Mouse (Mus musculus) olfactory bulb, adult 2 months (tissue): Measurements from ENCODE around the gene Ano8. TPM values are rescaled to one million over a fixed set of nuclear protein-coding genes. Genes with fewer than 3 reads are reported as not detected.
A peak's percentile ranks its signal among the peaks of the same experiment; 100 is the strongest.
"Not testable (repeated sequence)": the region's sequence is repeated elsewhere in the genome, so short reads cannot be mapped to it uniquely, and the experiment has no call there.

Experiments used
- H3K27ac ChIP-seq: fragments of 200-500 bp; 2 replicates; pipeline ENCODE4 v1.5.1; 2012; ENCODE audit warnings: low read depth, low read length; ENCODE audit not compliant: insufficient read depth
- H3K4me1 ChIP-seq: fragments of 200-500 bp; 2 replicates; pipeline ENCODE4 v1.6.1; 2012; ENCODE audit warnings: low read length; ENCODE audit not compliant: control insufficient read depth, insufficient read depth
- H3K4me3 ChIP-seq: fragments of 200-500 bp; 2 replicates; pipeline ENCODE4 v1.5.1; 2012; ENCODE audit warnings: mild to moderate bottlenecking, low read depth, low read length, moderate library complexity; ENCODE audit not compliant: insufficient read depth
- CTCF ChIP-seq: fragments of 200-500 bp; IDR thresholded peaks from 2 replicates; pipeline ENCODE4 v1.5.1; 2012; ENCODE audit warnings: low read depth, mild to moderate bottlenecking, low read length, moderate library complexity; ENCODE audit not compliant: insufficient read depth
- POLR2A ChIP-seq: fragments of 200-500 bp; IDR thresholded peaks from 2 replicates; pipeline ENCODE4 v1.6.1; 2012; ENCODE audit warnings: mild to moderate bottlenecking, low read depth, low read length, moderate library complexity; ENCODE audit not compliant: insufficient read depth
- WGBS: fragments of 180-500 bp; shearing (Covaris S2); methylation state at CpG from one replicate; pipeline ENCODE4 v1.1.7; 2018; 5-methylcytosine and 5-hydroxymethylcytosine counted together
- polyA plus RNA-seq: library from polyadenylated mRNA; stranded (reverse); fragments of >200 nt; gene quantifications from 2 replicates; pipeline ENCODE4 v1.2.4, GENCODE M21; 2012; ENCODE audit warnings: low replicate concordance; ENCODE audit not compliant: missing spikeins, insufficient read depth, insufficient read length

Gene Ano8
- not detected in 2 replicates for polyA plus RNA-seq

DNA sequence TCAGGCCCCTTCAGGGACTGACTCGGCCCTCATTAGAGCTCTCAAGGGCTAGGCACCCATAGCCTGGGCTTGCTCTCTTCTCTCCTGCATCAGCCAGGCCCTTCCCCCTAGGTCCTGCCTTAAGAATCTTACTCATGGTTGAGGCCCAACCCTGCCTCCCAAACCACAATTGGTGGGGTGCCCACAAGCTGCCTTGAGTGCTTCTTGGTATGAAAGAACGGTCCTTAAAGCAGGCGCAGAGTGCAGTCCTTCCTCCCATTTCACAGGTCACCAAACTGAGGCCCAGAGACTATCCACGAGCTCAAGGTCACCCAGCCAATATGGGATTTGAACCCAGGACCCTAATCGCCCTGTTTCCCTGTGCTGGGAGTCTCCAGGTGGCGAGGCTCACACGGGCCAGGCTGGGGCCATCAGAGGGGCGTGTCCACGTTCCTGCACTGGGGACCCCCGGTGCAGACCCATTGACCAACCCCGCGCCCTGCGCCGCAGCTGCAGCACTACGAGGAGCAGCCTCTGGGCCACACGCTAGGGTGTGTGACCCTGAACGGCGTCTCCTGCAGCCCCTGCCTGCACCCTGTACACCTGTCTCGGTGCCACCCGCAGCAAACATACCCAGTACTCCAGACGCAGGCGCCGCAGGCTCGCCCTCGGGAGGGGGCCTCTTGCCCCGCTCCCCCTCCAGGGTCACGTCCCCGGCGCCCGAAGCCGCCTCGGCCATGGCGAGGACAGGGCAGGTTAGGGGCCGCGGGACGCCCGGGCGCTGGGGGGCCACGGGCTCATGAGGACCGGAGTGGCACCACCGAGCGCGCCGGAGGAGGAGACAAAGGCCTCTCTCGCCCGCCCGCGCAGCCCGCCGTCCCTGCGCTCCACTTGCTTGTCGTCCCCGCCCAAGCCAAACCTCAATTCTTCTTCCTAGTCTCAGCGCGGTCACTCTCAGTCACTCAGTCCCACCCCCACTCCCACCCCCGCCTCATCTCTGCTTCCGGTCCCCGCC is at the start of gene Ano8:
TSS of gene Ano8 (minus strand) at position 822 of the 994 bp plus-strand sequence.
- H3K27ac ChIP-seq = peak within 1 kb of the TSS; percentile 76
- TF ChIP-seq POLR2A (0 out of 2 replicates have a peak, but pooled peaks have one; percentile 17), CTCF (no peak)
- H3K4me3 ChIP-seq = peak within 1 kb of the TSS; percentile 95
- peaks cover 22% of the 10 kb centered on the region for H3K4me1 ChIP-seq
- 5% methylated on average over 56 of the region's 58 CpGs for WGBS

DNA sequence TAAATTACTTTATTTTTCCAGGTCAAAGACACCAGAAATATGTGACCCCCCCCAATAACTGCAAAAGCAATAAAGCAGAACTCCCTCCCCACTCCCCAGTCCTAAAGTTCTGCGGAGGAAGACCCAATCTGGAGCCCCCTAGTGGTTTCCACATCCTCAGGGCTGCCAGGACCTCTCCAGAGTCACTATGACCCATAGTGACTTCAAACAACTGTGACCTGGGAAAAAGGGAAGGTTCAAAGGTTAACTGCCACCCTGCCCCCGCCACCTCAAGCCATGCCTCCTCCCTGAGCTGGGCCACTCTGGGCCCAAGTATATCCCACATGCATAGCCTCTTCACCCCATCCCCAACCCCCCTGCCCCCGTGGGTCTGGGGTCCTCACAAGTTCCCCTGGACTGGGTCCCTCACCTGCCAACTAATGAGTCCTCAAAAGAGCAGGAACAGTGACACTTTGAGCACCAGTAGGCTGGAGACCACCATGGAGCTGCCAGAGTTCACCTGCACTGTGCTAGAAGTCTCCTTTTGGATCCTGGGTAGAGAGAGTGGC is 48.6 kb upstream of the Ano8 start:
- WGBS = 46% methylated on average over 3 of the region's 3 CpGs
- H3K4me3 ChIP-seq = no peak overlapping the region
- H3K4me1 ChIP-seq = peaks cover 10% of the 10 kb centered on the region
- H3K27ac ChIP-seq = no peak overlapping the region
- TF ChIP-seq POLR2A = no peak

DNA sequence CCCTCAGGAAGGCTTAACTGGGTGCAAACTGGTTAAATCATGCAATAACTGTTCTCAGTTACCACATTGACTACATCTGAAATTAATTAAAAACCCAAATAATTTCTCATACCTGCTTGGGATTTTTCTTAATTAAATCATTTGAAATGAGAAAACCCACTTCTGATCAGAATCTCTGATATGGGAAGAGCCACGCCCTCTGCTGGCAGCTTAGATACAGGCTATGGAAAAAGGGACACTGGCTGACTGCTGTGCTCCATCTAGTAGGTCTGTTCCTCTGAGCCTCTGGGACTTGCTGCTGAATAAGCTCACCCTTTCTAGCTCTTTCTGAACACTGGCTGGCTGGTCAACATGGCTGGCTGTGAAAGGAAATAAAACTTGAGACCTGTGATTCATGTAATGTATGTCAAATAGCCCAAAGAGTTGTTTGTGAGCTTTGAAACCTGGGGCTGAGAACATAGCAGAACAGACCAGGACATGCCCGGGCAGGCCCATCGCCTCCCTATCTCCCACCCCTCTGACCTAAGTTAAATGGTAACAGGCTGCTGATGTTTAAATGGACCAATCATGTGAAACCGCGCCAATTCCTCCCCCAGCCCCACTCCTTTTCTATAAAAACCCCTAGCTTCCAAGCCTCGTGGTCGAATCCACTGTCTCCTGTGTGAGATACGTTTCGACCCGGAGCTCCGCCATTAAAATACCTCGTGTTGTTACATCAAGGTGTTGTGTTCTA is 45.1 kb upstream of the Ano8 start:
- 72% methylated on average over 8 of the region's 12 CpGs for WGBS
- H3K4me1 ChIP-seq, H3K27ac ChIP-seq, H3K4me3 ChIP-seq: not testable (repeated sequence)

DNA sequence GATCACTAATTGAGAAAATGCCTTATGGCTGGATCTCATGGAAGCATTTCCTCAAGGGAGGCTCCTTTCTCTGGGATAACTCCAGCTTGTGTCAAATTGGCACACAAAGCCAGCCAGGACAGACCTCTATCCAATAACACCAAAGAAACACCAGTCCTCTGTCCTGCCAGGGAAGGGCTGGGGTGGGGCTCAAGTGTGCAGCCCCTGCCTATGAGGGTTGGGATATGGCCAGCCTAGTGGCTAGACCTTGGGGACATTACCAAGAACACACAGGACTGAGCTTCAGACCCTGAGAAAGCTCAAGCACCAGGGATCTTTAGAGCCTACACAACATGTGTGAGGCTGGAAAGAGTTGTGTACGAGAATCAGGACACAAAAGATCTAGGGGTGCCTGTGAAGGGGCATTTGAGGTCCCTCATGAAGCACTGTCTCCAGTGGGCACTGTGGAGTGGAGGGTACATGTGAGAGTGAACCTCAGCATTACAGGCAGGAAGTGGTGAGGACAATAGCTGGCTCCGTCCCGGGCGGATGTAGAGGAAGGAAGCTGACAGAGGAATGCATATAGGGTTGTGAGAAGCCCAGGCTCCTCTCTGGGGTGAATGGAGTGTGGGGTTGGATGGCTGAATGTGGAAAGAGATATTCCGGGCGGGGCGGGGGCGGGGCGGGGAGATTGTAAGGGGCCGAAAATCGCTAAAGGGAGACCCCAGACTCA is 42.8 kb upstream of the Ano8 start:
- peaks cover 3% of the 10 kb centered on the region for H3K4me1 ChIP-seq
- 85% methylated on average over 11 of the region's 11 CpGs for WGBS
- H3K27ac ChIP-seq = no peak overlapping the region
- TF ChIP-seq CTCF = no peak
- H3K4me3 ChIP-seq = no peak overlapping the region

DNA sequence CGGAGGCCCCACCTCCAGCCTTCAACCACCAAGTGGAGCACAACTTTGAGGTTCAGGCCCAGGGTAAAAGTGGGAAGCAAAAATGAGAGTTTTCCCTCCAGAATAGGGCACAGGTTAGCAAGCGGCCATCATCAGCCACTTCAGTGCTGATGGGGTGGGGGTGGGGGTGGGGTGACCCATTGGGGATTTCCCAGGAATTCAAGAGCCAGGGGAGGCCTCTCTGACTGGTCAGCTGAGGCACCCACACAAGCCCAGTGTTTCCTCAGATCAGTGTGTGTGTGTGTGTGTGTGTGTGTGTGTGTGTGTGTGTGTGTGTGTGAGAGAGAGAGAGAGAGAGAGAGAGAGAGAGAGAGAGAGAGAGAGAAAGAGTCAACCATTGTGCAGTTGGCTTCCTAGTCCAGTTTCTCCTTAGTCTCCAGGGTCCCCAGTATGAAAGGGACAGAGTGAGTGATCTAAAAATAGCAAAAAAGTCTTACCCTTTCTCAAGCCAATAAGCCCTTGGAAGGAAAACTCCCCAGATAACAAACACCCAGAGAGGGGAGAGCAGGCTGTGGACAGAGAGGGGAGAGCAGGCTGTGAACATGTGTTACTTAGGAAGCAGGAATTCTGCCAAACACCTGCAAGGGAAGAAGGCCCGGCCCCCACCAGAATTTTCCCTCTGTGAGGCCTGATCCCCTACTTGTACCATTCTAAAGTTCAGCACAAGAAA is 41.6 kb upstream of the Ano8 start:
- Histone ChIP-seq H3K4me3 (no peak overlapping the region), H3K27ac (no peak overlapping the region), H3K4me1 (peaks cover 3% of the 10 kb centered on the region)
- TF ChIP-seq CTCF (no peak), POLR2A (no peak)
- WGBS = 79% methylated on average over 3 of the region's 3 CpGs

- Histone ChIP-seq H3K4me1 (peaks cover 6% of the 10 kb centered on the region), H3K4me3 (no peak overlapping the region), H3K27ac (no peak overlapping the region)
- TF ChIP-seq CTCF (no peak), POLR2A (no peak)
- 58% methylated on average over 6 of the region's 6 CpGs for WGBS
Measured at GRCm38 (mm10) chr8:71526272-71526671, 40.5 kb upstream of the Ano8 start.

GRCm38 (mm10) chr8:71525226-71526050 is 39.7 kb upstream of the Ano8 start, which contains the start of gene Ccdc194:
Gene Ccdc194, minus strand, starts transcription at chr8:71525711.
- Histone ChIP-seq H3K4me3 (no peak within 1 kb of the TSS), H3K27ac (no peak within 1 kb of the TSS), H3K4me1 (peaks cover 6% of the 10 kb centered on the region)
- WGBS = 20% methylated on average over 46 of the region's 46 CpGs
- no peak for TF ChIP-seq CTCF
